Mouse (Mus musculus): ENCODE measurements around the gene Mbnl2.

The Mbnl2 gene

DNA sequence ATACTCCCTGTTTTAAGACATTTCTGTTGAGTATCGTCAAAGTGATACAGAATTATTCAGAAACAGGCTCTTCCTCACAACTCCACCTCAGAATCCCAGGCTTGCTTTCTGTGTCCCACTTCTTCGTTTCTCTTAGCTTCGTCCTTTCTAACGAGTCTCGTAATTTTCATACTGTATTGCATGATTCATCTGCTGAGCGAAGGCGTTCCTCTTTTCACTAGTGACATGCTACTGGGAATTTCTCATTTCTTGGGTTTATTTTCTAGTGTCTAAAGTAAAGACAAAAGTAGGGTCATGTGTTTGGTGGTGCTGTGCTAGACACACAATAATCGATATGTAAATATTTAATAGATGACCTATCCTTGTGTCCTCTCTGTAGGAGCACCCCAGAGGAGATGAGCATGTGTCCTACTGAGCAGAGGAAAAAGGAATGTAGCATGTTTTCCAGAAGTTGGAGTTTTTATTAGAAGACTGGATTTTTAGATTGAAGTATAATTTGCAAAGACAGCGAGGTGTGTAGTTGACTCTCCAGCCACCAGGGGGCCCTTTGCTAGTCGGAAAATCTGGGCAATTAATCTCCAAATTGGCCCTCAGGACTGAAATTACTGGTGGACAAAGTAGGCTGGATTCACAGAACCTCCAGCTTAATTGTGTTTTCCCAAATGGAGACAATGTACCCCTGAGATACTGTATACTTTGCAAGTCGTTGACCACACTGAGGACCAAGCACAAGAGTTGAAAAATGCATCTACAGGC, 11.9 kb upstream of the Mbnl2 start:
- TF ChIP-seq GATA4 (IDR thresholded peaks at IDR 0.05; ENCODE audit: insufficient replicate concordance, low read length): no peak

DNA sequence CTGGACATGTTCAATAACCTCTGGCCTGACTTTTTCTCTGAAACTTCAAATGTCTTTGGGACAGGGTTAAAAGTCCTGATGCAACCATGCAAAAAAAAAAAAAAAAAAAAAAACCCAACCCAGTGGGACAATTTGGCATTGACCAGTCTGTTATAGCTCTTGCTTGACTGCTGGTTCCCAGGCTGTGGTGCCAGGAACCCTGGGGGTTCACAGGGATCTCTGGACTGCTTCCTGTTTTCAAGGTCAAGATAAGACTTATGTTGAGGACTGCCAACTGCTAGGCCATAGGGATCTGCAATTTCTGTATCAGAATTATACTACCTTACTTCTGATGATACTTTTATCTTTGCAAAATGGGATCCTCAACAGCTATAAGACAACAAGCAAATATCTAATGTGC, 9.6 kb upstream of the Mbnl2 start:
- TF ChIP-seq GATA4 (IDR thresholded peaks at IDR 0.05; ENCODE audit: insufficient replicate concordance, low read length): no peak

DNA sequence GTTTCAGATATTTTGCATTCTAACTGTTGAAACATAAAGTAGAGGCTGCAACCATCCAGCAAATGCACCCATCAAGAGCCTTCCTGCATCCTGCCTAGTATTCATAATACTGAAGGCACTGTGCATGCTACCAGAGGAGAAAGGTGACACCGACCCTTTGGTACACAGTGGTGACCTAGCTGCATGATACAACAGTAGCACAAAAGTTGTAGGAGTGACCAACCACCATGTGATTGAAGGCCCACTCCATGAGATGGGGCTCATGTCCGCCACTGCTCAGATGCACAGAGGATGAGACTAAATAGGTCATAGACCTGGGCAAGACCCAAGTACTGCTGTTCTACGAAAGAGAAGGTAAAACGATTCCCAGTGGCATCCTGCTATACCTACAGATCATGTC, 8.3 kb upstream of the Mbnl2 start:
- no peak for TF ChIP-seq GATA4 (IDR thresholded peaks at IDR 0.05; ENCODE audit: insufficient replicate concordance, low read length)

DNA sequence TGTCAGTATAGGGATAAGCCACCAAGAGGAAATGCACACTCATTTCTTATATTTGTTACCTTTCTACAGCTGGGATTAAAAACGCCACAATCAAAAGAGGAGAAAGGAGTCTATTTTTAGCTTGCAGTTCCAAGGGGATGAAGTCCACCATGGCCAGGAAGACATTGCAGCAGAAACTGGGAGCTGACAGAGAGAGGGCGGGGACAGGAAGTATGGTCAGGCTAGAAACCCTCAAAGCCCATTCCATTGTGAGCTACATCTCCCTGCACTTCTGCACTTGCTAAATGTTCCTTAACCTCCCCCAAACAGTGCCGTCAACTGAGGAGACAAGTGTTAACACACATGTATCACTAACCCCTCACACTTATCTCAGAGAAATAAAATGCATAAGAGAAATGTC, 5.4 kb upstream of the Mbnl2 start:
- no peak for TF ChIP-seq GATA4 (IDR thresholded peaks at IDR 0.05; ENCODE audit: insufficient replicate concordance, low read length)

DNA sequence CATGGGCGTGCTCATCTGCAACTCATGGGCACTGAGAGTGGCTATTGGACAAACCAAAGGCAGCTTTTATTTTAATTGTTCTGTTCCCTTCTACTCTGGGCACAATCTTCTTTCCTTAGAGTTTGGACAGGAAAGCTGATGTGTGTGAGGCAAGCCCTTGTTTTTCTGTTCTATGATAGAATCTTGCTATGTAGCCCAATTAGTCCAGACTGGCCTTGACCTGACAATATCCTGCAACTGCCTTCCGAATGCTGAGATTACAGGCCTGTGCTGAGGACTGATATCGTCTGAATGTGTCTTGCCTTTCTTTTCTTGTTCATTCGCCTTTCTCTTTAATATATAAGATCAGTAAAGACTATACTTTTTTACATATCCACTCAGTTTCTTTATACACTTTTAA, 4.8 kb upstream of the Mbnl2 start:
- peak; percentile 88 for TF ChIP-seq GATA4 (IDR thresholded peaks at IDR 0.05; ENCODE audit: insufficient replicate concordance, low read length)

DNA sequence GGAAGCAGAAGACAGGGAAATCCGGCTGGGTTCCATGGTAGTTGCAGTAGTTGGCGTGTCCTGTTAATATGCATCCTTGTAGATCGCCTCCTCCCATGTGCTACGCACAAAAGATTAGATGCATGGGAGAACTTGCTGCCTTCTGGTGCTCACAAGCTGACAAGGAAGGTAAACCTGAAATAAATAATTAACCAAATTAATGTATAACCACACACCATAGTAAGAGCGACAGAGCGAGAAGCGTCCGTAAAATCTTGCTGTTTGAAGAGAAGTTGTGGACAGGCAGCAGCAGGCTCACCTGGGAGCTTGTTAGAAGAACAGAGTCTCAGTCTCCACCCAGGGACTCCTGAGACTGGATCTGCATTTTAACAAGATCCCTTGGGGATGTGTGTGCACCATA, 4.4 kb upstream of the Mbnl2 start:
- no peak for TF ChIP-seq GATA4 (IDR thresholded peaks at IDR 0.05; ENCODE audit: insufficient replicate concordance, low read length)

DNA sequence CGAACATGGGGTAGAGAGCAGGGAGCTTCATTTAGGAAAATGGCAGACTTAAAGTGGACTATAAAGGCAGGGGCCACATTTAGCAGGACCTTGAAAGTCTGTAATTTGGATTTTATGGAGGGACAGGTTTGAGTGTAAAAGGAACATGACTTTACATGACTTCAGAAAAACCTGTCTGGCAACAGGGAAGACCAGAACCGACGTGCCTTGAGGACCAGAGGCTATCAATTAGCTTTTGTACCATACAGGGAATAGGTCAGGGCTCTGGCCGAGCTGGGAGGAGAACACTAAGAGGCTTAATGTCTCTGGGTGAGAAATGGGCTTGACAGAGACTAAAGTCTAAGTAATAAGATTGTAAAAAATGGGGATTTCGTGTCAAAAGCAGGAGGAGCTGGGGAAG, 1.7 kb upstream of the Mbnl2 start:
- no peak for TF ChIP-seq GATA4 (IDR thresholded peaks at IDR 0.05; ENCODE audit: insufficient replicate concordance, low read length)

DNA sequence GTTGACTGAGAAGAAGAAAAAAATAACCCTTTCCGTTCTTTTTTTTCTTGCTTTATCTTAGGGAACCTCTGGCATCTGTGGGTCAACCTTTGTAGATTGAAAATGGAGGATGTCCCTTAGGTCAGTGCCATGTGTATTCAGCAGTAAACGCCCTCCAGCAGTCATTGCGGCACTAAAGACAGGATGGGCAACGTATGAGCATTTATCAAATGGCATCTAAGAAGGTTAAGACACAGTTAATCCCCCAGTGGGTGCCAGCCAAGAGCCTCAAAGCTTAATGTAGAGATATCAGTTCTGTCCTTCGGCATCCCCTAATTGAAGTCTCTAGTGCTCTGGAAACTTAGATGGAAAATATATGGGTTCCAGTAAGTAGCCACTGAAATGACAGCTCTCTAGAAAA, 723 bp upstream of the Mbnl2 start:
- no peak for TF ChIP-seq GATA4 (IDR thresholded peaks at IDR 0.05; ENCODE audit: insufficient replicate concordance, low read length)

DNA sequence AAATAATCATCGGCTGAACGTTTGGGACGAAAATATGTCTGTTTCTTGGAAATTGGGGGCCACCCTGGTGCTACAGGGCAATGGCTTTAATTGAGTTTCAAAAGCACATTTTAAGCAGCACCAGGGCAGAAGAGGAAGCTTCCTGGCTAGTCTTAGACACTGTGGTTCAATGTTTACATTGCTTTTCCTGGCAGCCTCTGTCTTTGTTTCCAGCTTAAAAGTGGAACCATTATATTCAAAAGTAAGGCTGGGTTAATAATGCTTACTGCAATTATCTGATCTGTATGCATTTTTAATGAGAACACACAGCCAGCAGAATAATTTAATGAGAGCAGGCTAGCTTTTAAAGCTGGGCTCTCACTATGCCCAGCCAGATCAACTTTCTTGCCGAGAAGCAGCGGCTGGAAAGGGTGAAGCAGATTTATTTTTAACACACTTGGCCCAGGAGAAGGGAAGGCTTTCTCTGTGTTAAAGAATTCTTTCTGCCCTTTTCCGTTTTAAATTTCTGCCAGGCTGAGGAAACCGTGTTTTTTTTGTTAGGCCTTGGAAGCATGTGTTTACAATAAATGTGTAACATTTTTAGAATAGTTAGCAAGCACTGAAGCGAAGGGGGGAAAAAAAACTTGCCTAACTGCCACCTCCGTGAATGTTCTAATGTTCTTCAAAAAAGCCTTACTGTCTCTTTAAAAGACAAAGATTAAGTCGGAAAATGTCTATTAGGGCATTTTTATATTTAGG, 1.0 kb downstream of the Mbnl2 start:
- TF ChIP-seq GATA4 (IDR thresholded peaks at IDR 0.05; ENCODE audit: insufficient replicate concordance, low read length): no peak

DNA sequence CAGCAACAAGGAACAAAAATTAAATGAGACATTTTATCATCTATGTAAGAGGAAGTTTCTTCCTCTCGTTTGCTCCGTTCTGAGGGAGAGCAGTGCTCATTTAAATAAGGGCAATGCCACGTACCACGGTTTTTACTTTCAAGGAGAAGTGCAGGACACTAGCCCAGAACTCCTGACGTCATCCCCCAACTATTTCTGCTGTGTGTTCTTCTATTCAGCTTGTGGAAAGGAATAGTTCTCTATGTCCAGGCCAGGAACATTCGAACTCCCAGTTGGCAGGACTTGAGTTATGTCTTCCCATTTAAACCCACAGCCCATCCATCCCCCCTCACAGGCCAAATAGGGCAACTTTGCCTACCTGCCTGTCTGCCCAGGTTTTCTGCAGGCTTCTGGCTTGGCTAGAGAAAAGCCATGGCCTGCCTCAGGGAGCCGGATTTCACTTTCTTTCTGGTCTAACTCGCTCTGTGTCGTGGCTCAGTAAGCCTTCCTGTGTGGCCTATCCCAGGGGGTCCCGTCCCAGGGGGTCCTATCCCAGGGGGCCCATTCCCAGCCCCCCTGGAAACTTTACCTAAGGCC, 1.7 kb downstream of the Mbnl2 start:
- TF ChIP-seq GATA4 (IDR thresholded peaks at IDR 0.05; ENCODE audit: insufficient replicate concordance, low read length): no peak

DNA sequence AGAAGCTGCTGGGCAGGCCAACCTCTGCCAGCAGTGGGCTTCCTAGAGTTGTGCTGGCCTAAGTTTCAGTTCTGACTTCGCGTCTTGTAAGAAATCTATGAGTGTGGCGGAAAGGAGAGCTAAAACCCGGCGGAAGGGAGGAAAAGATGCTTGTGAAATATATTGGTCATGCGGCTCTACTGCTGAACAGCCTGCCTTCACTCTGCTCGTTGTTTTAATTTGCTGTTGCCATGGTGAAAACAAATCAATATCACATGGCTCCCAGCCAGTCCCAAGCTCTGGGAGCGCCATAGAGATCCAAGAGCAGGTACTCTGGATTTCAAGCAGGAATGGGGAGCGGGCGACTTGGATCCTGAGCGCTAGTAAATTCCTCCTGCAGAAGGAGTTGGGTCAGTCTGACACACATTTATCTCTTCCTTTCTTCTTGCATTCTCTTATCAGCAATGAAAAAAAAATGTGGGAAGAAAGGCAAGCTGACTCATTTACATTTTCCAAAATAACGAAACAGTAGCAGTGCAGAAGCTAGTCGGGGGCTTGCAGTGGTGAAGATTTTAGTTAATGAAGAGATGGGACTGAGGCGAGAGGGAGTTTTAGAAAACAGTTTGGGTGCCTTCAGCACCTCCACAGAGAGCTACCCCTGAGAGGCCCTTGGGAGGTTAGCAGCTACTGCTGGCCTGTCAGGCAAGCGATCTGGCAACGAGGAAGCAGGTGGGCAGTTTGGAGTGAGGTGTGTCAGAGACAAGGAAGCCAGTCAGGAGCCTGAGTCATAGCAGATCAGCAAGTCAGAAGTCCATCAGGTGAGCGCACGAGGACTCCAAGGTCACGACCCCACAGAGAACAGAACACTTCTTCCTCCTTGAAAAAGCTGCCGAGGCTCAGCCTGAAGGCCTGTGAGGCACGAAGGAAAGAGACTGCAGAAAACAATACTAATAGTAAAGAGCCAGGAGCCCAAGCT, 3.1 kb downstream of the Mbnl2 start:
- no peak for TF ChIP-seq GATA4 (IDR thresholded peaks at IDR 0.05; ENCODE audit: insufficient replicate concordance, low read length)

DNA sequence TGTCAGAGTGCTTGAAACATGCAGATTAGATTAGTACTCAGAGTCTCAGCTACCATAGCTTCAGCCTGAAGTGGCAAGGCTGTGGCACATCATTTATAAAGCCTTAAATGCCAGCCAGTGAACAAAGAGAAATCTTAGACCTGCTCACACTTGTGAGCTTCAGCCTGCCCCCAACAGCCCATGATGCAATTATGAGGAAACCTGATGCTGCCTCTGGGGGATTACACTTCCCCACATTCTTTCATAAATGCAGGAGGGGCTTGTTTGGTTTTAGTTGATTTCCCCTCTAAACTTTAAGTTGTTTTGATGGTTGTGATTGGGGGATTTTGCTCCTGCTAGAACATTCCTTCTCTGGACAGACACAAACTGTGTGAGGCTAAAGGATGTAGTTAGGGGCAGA, 4.7 kb downstream of the Mbnl2 start:
- TF ChIP-seq GATA4 (IDR thresholded peaks at IDR 0.05; ENCODE audit: insufficient replicate concordance, low read length): no peak

DNA sequence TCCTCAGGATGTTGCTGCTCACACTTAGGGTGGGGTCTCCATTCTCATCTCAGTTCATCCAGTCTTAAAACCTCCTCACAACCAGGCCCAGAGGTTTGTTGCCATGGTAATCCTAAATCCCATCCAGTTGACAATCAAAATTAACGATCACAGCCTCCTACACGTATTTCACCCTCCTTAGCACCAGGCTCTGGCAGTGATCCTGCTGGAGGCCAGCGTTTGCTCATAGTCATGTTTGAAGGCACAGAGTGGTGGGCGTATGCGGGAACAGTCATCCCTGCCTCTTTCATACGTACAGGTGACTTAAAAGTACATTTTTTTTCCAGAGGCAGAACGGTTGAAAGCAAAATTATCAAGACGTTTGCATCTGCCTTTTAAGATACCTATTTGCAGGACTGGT, 8.3 kb downstream of the Mbnl2 start:
- no peak for TF ChIP-seq GATA4 (IDR thresholded peaks at IDR 0.05; ENCODE audit: insufficient replicate concordance, low read length)

DNA sequence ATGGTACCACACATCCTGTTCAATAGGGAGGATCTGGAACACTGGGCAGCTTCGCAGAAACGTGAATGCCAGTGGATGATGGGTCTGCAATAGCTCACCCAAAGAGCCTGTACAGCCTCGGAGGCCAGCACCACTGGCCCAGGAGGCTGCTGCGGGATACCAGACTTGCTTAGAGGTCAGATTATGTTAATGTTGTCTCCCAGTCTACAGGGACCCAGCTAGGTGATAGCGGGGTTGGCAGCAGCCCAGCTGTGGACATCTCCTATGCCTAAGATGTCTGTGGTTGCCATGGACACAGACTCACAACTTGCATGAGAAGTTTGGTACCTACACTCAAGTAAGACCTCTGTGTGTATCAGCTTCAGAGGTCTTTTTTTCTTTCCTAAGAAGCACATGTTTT, 9.0 kb downstream of the Mbnl2 start:
- TF ChIP-seq GATA4 (IDR thresholded peaks at IDR 0.05; ENCODE audit: insufficient replicate concordance, low read length): no peak
